Mouse (Mus musculus): ENCODE results near the gene Plcb3.

GRCm38 (mm10) chr19:6904846-6905245 lies 71.4 kb downstream of the Plcb3 start:
- TF ChIP-seq CTCF (IDR thresholded peaks at IDR 0.05; ENCODE audit: low read depth, low read length) (no peak), GATA2 (IDR thresholded peaks at IDR 0.05; ENCODE audit: borderline replicate concordance, low read depth, low read length) (no peak), GATA1 (IDR thresholded peaks at IDR 0.05; ENCODE audit: borderline replicate concordance, low read length) (no peak), POLR2AphosphoS5 (IDR thresholded peaks at IDR 0.05; ENCODE audit: insufficient replicate concordance, low read depth, low read length) (no peak), TAL1 (conservative IDR thresholded peaks at IDR 0.05; ENCODE audit: low read depth, low read length) (no peak)
